Mouse (Mus musculus) kidney, adult 8-10 months (tissue): ENCODE data around the gene Gm20824.
"Not testable (repeated sequence)": the region's sequence is repeated elsewhere in the genome, so short reads cannot be mapped to it uniquely, and the experiment has no call there.

Experiments
- DNase-seq, 2 experiments: peaks; one replicate each; pipeline ENCODE4 v3.0.0; 2022

Gene Gm20824

DNA sequence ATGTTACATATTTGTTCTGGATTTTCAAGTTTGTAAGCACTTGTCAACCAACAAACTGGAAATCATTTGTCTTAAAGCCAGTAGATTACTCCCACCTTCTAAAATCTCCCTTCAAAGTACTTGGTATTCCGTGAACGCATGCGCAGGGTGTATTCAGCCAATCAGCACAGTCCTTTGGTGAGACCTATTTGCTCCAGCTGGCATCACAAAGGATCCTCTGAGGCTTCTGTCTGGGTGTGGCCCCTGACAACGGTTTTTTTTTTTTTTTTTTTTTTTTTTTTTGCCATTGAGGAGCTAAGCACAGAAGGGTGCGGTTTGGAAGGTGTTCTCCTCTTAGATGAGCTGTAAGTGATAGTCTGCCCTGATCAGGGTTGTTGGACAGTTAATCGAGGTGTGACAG, at the start of gene Gm20824:
Gm20824 (plus strand) TSS at position 301 of the 400 bp plus-strand sequence.
- not testable (repeated sequence) for DNase-seq
